Mouse (Mus musculus): Measurements from ENCODE around the gene Gm14326.
"Not testable (repeated sequence)": the region's sequence is repeated elsewhere in the genome, so short reads cannot be mapped to it uniquely, and the experiment has no call there.

Gene Gm14326

GRCm38 (mm10) chr2:177957145-177957544 is at the start of gene Gm14326:
TSS of gene Gm14326 (minus strand) at chr2:177957297.
- peak; percentile 13 for DNase-seq (ENCODE audit: low read depth, low spot score)

GRCm38 (mm10) chr2:177974814-177975213 is 17.7 kb upstream of the Gm14326 start:
- not testable (repeated sequence) for DNase-seq (ENCODE audit: low read depth, low spot score)

GRCm38 (mm10) chr2:177956734-177957133 is 363 bp downstream of the Gm14326 start:
- not testable (repeated sequence) for DNase-seq (ENCODE audit: low read depth, low spot score)

GRCm38 (mm10) chr2:177925563-177926103 is 31.5 kb downstream of the Gm14326 start, which contains the start of gene Zfp972:
TSS of gene Zfp972 (minus strand) at chr2:177925613.
- DNase-seq (ENCODE audit: low read depth, low spot score) = not testable (repeated sequence)

- DNase-seq (ENCODE audit: low read depth, low spot score) = not testable (repeated sequence)
Observed at GRCm38 (mm10) chr2:177903276-177903675, 53.8 kb downstream of the Gm14326 start.

- DNase-seq (ENCODE audit: low read depth, low spot score) = not testable (repeated sequence)
Observed at GRCm38 (mm10) chr2:177898171-177898570, 58.9 kb downstream of the Gm14326 start.

GRCm38 (mm10) chr2:177897046-177897578 is 60.0 kb downstream of the Gm14326 start, which contains the start of gene Gm14327:
TSS of gene Gm14327 (plus strand) at chr2:177897096.
- DNase-seq (ENCODE audit: low read depth, low spot score) = not testable (repeated sequence)

- not testable (repeated sequence) for DNase-seq (ENCODE audit: low read depth, low spot score)
Observed at GRCm38 (mm10) chr2:177887743-177888142, 69.4 kb downstream of the Gm14326 start.

Data from retina, postnatal 7 days (tissue).